Mouse (Mus musculus): Measurements from ENCODE around the gene Tusc2. TPM values are rescaled to one million over a fixed set of nuclear protein-coding genes. Genes with fewer than 3 reads are reported as not detected.

Gene Tusc2
- polyA plus RNA-seq, 1 experiment from 2014 or later = 87.0 TPM

DNA sequence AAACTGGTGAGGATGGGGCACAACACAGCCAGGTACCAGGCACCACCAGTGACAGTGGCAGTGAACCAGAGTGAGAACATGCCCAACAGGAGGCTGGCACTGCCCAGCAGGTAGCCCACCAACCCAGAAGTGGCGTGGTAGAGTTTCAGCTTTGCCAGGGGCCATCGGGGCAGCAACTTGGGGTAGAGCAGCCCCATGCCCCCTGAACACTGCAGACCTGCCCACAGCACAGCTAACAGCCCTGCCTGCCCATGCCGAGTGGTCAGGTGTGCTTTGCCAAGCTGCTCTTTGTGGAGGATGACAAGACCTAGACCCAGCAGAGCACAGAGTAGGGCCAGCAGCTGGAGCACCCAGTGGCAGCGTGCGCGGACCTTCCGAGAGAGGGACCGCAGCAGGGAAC is 23.1 kb upstream of the Tusc2 start:
- no peaks in the 10 kb centered on the region for H3K9me3 ChIP-seq (replicated peaks)
- no peaks in the 10 kb centered on the region for H3K27me3 ChIP-seq
- H3K27ac ChIP-seq = no peak overlapping the region
- peaks cover 48% of the 10 kb centered on the region for H3K36me3 ChIP-seq
- WGBS = 93% methylated on average over 8 of the region's 8 CpGs
- no peak overlapping the region for H3K4me2 ChIP-seq (replicated peaks)
- no peak for ATAC-seq (ENCODE audit: low FRiP score)
- peaks cover 47% of the 10 kb centered on the region for H3K4me1 ChIP-seq
- no peak overlapping the region for H3K9ac ChIP-seq
- no peak overlapping the region for H3K4me3 ChIP-seq

DNA sequence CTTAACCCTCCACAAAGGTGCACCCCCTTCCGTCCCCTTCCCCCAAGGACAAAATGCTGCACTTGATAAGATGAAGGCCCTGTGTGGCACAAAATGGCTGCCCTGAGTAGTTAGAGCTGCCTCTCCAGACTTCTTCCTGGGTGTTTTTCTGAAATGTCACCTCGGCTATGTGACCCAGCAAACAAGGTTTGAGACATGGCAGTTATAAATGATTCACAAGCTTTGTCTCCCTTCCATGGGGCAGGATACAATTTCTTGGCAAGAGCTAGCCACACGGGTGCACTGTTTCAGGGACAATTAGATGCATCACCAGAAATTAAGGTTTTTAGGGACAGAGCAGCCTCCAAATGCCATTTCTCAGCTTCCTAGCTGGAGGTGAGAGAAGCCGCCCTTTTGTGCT is 22.6 kb upstream of the Tusc2 start:
- ATAC-seq (ENCODE audit: low FRiP score) = no peak
- 69% methylated on average over 4 of the region's 4 CpGs for WGBS
- no peak overlapping the region for H3K9ac ChIP-seq
- H3K4me2 ChIP-seq (replicated peaks) = peak overlapping the region; percentile 83
- no peaks in the 10 kb centered on the region for H3K9me3 ChIP-seq (replicated peaks)
- H3K4me3 ChIP-seq = no peak overlapping the region
- peaks cover 42% of the 10 kb centered on the region for H3K4me1 ChIP-seq
- no peaks in the 10 kb centered on the region for H3K27me3 ChIP-seq
- peaks cover 50% of the 10 kb centered on the region for H3K36me3 ChIP-seq
- H3K27ac ChIP-seq = no peak overlapping the region

DNA sequence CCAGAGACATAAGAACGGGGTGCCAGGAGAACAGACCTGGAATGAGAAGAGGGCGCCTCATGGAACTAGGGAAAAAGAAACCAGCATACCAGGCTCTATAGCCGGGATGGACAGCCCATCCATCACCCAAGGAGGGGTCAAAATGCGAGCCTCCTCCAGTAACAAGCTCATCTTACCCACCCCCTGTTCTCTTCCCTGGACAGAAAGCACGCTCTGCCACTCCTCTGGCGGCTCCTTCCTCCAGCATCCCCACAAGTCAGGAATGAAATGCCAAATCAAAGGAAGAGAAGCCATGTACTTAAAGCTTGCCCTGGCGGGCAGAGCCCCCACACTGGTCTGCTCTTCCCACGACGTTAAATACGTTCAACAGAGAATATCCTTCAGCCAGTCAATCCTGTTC is 22.1 kb upstream of the Tusc2 start:
- WGBS = 30% methylated on average over 10 of the region's 10 CpGs
- Histone ChIP-seq H3K27ac (no peak overlapping the region), H3K4me3 (peak overlapping the region; percentile 61), H3K9ac (peak overlapping the region; percentile 59), H3K36me3 (peaks cover 50% of the 10 kb centered on the region), H3K4me2 (replicated peaks) (peak overlapping the region; percentile 83), H3K9me3 (replicated peaks) (no peaks in the 10 kb centered on the region), H3K4me1 (peaks cover 40% of the 10 kb centered on the region), H3K27me3 (no peaks in the 10 kb centered on the region)
- no peak for ATAC-seq (ENCODE audit: low FRiP score)

DNA sequence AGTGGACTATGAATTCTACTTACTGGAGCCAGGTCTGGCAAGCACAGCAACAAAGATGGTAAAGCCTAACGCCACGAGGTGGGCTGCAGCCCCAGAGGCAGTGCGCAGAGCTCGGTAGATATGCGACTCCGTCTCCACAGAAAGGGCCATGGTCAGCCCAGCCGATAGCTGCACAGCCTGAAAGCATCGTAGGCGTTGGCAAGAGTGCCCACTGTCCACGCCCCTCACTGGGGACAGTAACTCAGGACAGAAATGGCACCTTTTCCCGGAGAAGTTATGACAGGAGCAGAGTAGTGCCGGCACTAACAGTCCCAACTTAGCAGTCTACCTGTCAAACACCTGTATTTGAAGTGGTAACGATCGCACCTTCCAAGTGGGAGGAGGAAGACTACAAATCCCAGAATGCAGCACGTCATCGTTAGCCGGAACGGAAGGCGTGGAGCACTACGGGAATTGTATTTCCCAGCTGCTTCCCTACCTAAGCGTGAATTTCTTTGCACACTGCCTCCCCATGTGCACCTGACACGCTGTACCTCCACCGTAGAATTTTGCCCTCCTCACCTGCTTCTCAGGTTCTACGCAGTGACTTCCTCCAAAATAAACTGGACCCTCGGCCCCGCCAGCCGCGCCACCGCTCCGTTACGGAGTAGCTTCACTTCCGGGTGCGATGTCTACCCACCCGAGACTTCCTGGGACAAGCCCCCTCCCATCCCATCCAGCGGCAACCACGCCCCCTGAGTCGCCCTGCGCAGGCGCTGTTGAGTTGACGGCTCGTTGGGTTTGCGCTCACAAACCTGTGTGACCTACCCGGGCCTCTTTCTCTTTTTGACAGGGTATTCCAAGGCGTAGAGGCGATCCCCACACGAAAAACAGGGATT is 21.3 kb upstream of the Tusc2 start, which contains the start of the genes Cyb561d2 and Nprl2:
Gene Cyb561d2, minus strand, starts transcription at position 720 of the 878 bp plus-strand sequence.
Gene Nprl2, plus strand, starts transcription at position 753 of the 878 bp plus-strand sequence.
- peaks cover 50% of the 10 kb centered on the region for H3K36me3 ChIP-seq
- H3K4me1 ChIP-seq = peaks cover 40% of the 10 kb centered on the region
- peak; percentile 85 for ATAC-seq (ENCODE audit: low FRiP score)
- H3K4me2 ChIP-seq (replicated peaks) = peak within 1 kb of the TSS; percentile 83
- WGBS = 1% methylated on average over 46 of the region's 46 CpGs
- no peaks in the 10 kb centered on the region for H3K27me3 ChIP-seq
- H3K4me3 ChIP-seq = peak within 1 kb of the TSS; percentile 61
- no peak within 1 kb of the TSS for H3K27ac ChIP-seq
- peak within 1 kb of the TSS; percentile 69 for H3K9ac ChIP-seq
- H3K9me3 ChIP-seq (replicated peaks) = no peaks in the 10 kb centered on the region

DNA sequence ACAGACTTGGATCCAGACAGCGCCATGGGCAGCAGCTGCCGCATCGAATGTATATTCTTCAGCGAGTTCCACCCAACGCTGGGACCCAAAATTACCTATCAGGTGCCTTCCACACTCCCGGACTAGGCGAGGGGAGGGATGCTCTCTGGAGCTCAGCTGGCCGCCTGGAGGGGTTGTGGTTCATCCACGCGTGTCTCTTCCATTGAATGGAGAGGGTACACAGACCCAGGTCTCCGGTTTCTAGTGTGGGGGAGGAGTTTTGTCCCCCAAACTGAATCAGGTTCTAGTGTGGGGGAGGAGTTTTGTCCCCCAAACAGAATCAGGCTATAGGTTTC is 20.7 kb upstream of the Tusc2 start:
- under 1% methylated on average over 11 of the region's 11 CpGs for WGBS
- peak; percentile 39 for ATAC-seq (ENCODE audit: low FRiP score)
- peaks cover 40% of the 10 kb centered on the region for H3K4me1 ChIP-seq
- H3K4me2 ChIP-seq (replicated peaks) = peak overlapping the region; percentile 83
- H3K36me3 ChIP-seq = peaks cover 47% of the 10 kb centered on the region
- H3K4me3 ChIP-seq = peak overlapping the region; percentile 61
- H3K9ac ChIP-seq = peak overlapping the region; percentile 69
- H3K9me3 ChIP-seq (replicated peaks) = no peaks in the 10 kb centered on the region
- H3K27ac ChIP-seq = no peak overlapping the region
- no peaks in the 10 kb centered on the region for H3K27me3 ChIP-seq

DNA sequence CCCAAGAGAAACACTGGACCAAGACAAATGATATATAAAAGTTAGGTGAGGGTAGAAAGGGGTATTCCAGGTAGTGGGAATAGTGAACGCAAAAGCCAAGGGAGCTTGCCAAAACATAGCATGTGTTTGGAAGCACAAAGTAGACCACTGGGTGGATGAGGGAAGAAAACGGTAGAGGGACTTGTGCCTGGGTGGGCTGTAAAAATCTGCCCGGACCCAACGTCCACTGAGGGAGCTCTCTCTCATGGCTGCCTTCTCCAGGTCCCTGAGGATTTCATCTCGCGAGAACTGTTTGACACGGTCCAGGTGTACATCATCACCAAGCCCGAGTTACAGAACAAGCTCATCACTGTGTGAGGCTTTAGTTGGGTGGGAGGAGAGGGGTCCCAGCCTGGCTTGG is 20.3 kb upstream of the Tusc2 start:
- Histone ChIP-seq H3K4me2 (replicated peaks) (peak overlapping the region; percentile 83), H3K36me3 (peaks cover 44% of the 10 kb centered on the region), H3K27me3 (no peaks in the 10 kb centered on the region), H3K9me3 (replicated peaks) (no peaks in the 10 kb centered on the region), H3K27ac (no peak overlapping the region), H3K9ac (peak overlapping the region; percentile 69), H3K4me1 (peaks cover 42% of the 10 kb centered on the region), H3K4me3 (peak overlapping the region; percentile 61)
- ATAC-seq (ENCODE audit: low FRiP score) = no peak
- WGBS = 46% methylated on average over 8 of the region's 8 CpGs

DNA sequence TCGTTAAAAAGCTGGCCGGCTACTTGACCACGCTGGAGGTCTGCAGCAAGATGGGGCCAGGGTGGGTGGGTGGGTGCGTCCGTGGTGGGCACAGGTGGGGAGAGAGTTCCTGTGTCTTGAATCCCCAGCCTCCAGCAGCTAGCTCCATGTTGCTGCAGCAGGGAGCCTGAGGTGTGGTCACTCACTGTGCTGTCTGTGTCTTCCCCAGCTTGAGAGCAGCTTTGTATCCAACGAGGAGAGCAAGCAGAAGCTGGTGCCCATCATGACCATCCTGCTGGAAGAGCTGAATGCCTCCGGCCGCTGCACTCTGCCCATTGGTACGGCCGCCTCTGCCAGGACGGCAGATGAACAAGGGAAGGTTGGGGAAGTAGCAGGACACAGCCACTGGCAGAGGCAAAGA is 19.8 kb upstream of the Tusc2 start:
- peaks cover 43% of the 10 kb centered on the region for H3K4me1 ChIP-seq
- H3K36me3 ChIP-seq = peaks cover 38% of the 10 kb centered on the region
- ATAC-seq (ENCODE audit: low FRiP score) = no peak
- no peak overlapping the region for H3K4me3 ChIP-seq
- 89% methylated on average over 11 of the region's 11 CpGs for WGBS
- H3K9me3 ChIP-seq (replicated peaks) = no peaks in the 10 kb centered on the region
- H3K27ac ChIP-seq = no peak overlapping the region
- peak overlapping the region; percentile 83; the same call in 1 of the 2 replicates for H3K4me2 ChIP-seq (replicated peaks)
- H3K27me3 ChIP-seq = peaks cover under 1% of the 10 kb centered on the region; the same call in 1 of the 2 replicates
- no peak overlapping the region for H3K9ac ChIP-seq

DNA sequence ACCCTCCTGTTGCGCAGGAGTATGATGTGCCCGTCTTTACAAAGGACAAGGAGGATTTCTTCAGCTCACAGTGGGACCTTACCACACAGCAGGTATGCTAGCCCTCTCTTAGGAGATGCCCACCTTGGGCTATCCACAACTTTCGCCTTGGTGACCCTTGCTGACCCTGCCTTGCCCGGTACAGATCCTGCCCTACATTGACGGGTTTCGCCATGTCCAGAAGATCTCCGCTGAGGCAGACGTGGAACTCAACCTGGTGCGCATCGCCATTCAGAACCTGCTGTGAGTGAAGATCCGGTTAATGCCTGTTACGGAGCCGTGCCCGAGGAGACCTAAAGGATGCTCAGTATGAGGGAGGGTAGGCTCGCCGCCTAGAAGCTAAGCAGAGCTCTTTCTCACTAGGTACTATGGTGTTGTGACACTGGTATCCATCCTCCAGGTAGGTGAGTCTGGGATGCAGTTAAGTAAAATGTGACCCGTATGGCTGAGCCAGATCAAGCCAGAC is 18.8 kb upstream of the Tusc2 start:
- Histone ChIP-seq H3K9ac (no peak overlapping the region), H3K9me3 (replicated peaks) (no peaks in the 10 kb centered on the region), H3K4me1 (peaks cover 43% of the 10 kb centered on the region), H3K27ac (no peak overlapping the region), H3K36me3 (peaks cover 28% of the 10 kb centered on the region), H3K4me2 (replicated peaks) (no peak overlapping the region), H3K4me3 (no peak overlapping the region), H3K27me3 (peaks cover 10% of the 10 kb centered on the region)
- 93% methylated on average over 17 of the region's 17 CpGs for whole genome bisulfite sequencing
- no peak for ATAC-seq (ENCODE audit: low FRiP score)

DNA sequence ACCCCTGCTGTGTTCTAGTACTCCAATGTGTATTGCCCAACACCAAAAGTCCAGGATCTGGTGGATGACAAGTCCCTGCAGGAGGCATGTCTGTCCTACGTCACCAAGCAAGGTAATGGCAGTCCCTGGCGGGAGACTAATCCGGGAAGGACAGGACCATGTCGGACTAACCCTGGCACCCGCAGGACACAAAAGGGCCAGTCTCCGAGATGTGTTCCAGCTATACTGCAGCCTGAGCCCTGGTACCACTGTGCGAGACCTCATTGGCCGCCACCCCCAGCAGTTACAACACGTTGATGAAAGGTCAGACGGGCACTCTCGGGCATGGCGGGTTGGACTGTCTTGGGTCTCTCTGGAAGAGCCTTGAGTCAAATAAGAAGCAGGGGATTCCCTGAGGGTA is 18.3 kb upstream of the Tusc2 start:
- Histone ChIP-seq H3K27me3 (peaks cover 14% of the 10 kb centered on the region), H3K27ac (no peak overlapping the region), H3K9ac (no peak overlapping the region), H3K4me3 (no peak overlapping the region), H3K36me3 (peaks cover 24% of the 10 kb centered on the region), H3K4me2 (replicated peaks) (no peak overlapping the region), H3K9me3 (replicated peaks) (no peaks in the 10 kb centered on the region), H3K4me1 (peaks cover 43% of the 10 kb centered on the region)
- ATAC-seq (ENCODE audit: low FRiP score) = no peak
- WGBS = 94% methylated on average over 12 of the region's 12 CpGs

DNA sequence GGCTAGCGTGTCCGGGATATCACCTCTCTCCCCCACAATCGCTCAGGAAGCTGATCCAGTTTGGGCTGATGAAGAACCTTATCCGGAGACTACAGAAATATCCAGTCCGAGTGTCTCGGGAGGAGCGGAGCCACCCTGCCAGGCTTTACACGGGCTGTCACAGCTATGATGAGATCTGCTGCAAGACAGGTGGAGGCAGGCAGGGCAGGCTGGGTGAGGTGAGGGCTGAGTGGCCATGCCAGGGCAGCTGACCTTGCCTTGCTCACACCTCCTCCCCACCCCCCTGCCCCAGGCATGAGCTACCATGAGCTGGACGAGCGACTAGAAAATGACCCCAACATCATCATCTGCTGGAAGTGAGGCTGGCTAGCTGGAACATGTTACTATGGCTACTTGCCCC is 17.9 kb upstream of the Tusc2 start:
- Histone ChIP-seq H3K4me1 (peaks cover 43% of the 10 kb centered on the region), H3K9ac (no peak overlapping the region; the same call in 1 of the 2 replicates), H3K36me3 (peaks cover 20% of the 10 kb centered on the region), H3K4me2 (replicated peaks) (no peak overlapping the region), H3K27me3 (peaks cover 19% of the 10 kb centered on the region), H3K27ac (no peak overlapping the region), H3K4me3 (no peak overlapping the region), H3K9me3 (replicated peaks) (no peaks in the 10 kb centered on the region)
- ATAC-seq (ENCODE audit: low FRiP score) = no peak
- WGBS = 86% methylated on average over 10 of the region's 10 CpGs

DNA sequence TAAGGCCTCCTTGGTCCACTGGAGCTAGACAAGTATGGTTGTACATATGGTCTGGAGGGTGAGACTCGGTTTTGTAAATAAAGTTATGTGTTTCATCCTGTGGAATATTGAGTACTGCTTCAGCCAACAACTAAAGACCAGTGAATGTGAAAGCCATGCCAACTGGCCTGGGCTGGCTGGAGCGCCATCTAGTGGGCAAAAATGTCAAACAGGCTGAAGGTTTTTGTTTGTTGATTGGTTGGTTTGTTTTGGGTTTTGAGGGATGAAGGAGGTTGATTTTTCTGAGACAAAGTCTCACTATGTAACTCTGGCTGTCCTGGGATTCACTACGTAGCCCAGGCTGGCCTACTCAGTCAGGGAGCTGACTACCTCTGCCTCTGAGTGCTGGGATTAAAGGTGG is 17.5 kb upstream of the Tusc2 start:
- Histone ChIP-seq H3K4me1 (peaks cover 43% of the 10 kb centered on the region), H3K4me3 (no peak overlapping the region), H3K9me3 (replicated peaks) (no peaks in the 10 kb centered on the region), H3K9ac (no peak overlapping the region), H3K36me3 (peaks cover 20% of the 10 kb centered on the region), H3K27me3 (peaks cover 23% of the 10 kb centered on the region), H3K4me2 (replicated peaks) (no peak overlapping the region), H3K27ac (no peak overlapping the region)
- ATAC-seq (ENCODE audit: low FRiP score) = no peak
- 3% methylated on average over 3 of the region's 3 CpGs for WGBS

DNA sequence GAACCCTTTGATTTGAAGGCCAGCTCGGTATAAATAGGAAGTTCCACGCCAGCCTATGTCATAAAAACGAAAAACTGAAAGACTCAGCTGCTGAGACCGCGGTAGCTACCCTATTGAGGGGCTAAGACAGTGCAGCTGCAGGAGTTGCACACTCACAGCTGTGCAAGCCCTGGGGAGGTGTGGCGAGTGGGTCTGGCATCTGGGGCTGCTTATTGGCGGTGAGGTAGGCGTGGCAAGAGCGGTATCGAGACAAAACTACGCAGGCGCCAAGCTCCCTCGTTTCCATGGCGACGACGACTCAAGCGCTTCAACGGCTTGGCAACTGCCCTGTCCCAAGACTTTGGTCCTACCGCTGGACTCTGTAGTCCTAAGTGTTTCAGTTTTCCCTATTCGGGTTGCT is 16.0 kb upstream of the Tusc2 start, which contains the start of gene Zmynd10:
Gene Zmynd10, plus strand, starts transcription at position 273 of the 400 bp plus-strand sequence.
- Histone ChIP-seq H3K9ac (peak within 1 kb of the TSS; percentile 33; the same call in 1 of the 2 replicates), H3K4me1 (peaks cover 48% of the 10 kb centered on the region), H3K27me3 (peaks cover 37% of the 10 kb centered on the region), H3K36me3 (peaks cover 20% of the 10 kb centered on the region), H3K4me2 (replicated peaks) (peak within 1 kb of the TSS; percentile 46), H3K9me3 (replicated peaks) (no peaks in the 10 kb centered on the region), H3K4me3 (peak within 1 kb of the TSS; percentile 7; the same call in 1 of the 2 replicates), H3K27ac (peak within 1 kb of the TSS; percentile 52)
- WGBS = 4% methylated on average over 20 of the region's 20 CpGs
- peak; percentile 66 for ATAC-seq (ENCODE audit: low FRiP score)

Data from hindbrain, embryonic 12.5 days (tissue).